Mouse (Mus musculus): ENCODE measurements around the gene Gucd1. TPM values are rescaled to one million over a fixed set of nuclear protein-coding genes. Genes with fewer than 3 reads are reported as not detected.

Gene Gucd1
- polyA plus RNA-seq, 1 experiment from 2014 or later = 31.9 TPM

DNA sequence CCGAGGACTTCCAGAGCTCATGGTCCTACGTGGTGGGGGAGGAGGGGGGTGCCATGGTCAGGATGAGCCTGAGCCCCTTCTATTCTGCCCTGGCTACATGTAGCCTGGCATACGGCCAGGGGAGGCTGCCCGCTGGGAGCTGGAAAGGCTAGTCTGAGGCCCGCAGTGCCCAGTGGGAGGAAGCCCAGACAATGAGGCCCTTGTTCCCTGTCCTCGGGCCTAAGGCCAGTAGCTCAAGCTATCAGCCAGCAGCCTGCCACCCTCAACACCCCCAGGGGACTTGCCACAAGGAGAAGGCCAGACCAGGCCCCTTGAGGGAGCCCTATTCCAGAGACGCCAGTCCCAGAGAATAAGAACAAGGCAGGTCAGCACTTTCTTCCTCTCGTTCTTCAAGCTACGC, 38.3 kb upstream of the Gucd1 start:
- H3K4me3 ChIP-seq = no peak overlapping the region
- H3K9me3 ChIP-seq = no peaks in the 10 kb centered on the region
- no peaks in the 10 kb centered on the region for H3K36me3 ChIP-seq (replicated peaks)
- no peak for DNase-seq (ENCODE audit: low spot score)
- peak overlapping the region; percentile 62 for H3K27ac ChIP-seq (replicated peaks)
- WGBS = 33% methylated on average over 9 of the region's 9 CpGs
- peaks cover 44% of the 10 kb centered on the region for H3K27me3 ChIP-seq (replicated peaks; ENCODE audit: low read depth, poor library complexity, severe bottlenecking)
- H3K4me1 ChIP-seq = peaks cover 59% of the 10 kb centered on the region

DNA sequence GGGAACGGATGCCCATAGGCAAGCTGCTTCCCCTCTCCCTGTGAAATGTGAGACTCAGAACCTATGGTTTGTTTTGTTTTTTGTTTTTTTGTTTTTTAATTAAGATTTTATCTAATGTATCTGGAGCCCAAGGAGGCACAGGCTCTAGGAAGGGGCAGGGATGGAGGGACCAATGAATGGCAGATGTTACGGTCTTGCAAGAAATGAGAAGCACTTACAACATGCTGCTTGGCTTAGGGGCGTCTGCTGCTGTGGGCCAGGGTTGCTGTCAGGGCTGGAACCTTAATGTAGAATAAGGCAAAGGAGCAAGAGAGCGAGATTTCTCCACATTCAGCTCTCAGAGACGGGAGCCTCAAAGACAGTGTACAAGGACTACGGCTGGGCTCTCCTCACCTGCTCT, 37.8 kb upstream of the Gucd1 start:
- WGBS = 62% methylated on average over 6 of the region's 6 CpGs
- peaks cover 40% of the 10 kb centered on the region for H3K27me3 ChIP-seq (replicated peaks; ENCODE audit: low read depth, poor library complexity, severe bottlenecking)
- H3K27ac ChIP-seq (replicated peaks) = peak overlapping the region; percentile 62; the same call in 1 of the 2 replicates
- H3K4me3 ChIP-seq = no peak overlapping the region
- H3K9me3 ChIP-seq = no peaks in the 10 kb centered on the region
- peaks cover 55% of the 10 kb centered on the region for H3K4me1 ChIP-seq
- H3K36me3 ChIP-seq (replicated peaks) = no peaks in the 10 kb centered on the region
- DNase-seq (ENCODE audit: low spot score) = no peak

DNA sequence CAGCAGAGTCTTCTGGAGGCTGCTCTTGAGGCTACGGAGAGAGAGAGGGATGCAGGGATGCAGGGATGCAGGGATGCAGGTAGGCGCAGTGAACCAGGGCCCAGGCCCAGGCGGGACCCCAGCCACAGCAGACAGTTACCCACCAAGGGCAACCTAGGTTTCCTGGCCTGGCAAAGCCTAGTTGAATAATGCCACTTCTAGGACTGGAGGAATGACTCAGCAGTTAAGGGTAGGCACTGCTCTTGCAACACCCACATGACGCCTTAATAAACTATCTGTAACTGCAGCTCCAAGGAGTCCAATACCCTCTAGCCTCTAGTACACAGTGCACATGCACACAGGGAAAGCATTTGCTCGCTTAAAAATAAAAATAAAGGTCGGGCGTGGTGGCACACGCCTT, 36.3 kb upstream of the Gucd1 start:
- Histone ChIP-seq H3K27ac (replicated peaks) (no peak overlapping the region), H3K4me1 (peaks cover 40% of the 10 kb centered on the region), H3K4me3 (no peak overlapping the region), H3K27me3 (replicated peaks; ENCODE audit: low read depth, poor library complexity, severe bottlenecking) (peaks cover 25% of the 10 kb centered on the region), H3K9me3 (no peaks in the 10 kb centered on the region), H3K36me3 (replicated peaks) (no peaks in the 10 kb centered on the region)
- no peak for DNase-seq (ENCODE audit: low spot score)
- WGBS = 88% methylated on average over 8 of the region's 8 CpGs

DNA sequence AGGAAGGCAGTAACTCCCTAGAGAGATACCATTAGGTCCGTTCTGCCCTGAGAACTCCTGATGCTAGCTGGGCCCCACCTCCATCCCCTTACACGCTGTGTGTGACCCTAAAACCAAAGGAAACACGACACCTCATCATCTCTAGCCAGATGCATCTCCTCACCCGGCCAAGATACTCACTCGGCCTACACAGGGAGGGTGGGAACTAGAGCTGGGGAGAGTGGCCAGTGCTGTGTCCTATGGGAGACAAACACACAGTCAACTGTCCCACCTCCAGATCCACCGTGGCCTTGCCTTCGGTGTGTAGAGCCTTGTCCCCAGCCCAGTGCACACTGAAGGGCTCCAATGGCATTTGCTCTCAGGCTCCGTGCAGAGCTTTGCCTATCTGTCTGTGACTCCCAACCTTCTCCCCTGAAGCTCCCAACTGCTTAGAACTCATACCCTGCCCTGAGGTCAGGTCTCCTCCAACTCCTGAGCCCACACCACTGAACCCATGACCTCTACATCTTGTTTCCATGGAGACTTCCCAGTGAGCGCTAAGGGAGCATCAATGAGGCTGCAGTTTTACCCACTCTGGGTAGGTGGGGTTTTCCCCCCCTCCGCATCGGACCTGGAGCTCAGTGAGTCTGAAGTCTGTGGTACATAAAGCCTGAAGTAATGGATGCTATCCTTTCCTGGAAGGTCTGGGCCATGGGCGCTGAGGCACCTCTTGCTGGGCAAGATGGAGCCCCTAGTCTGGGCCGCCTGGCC, 35.1 kb upstream of the Gucd1 start:
- peaks cover 29% of the 10 kb centered on the region for H3K4me1 ChIP-seq
- no peaks in the 10 kb centered on the region for H3K9me3 ChIP-seq
- no peak for DNase-seq (ENCODE audit: low spot score)
- H3K36me3 ChIP-seq (replicated peaks) = no peaks in the 10 kb centered on the region
- H3K27ac ChIP-seq (replicated peaks) = no peak overlapping the region
- 70% methylated on average over 13 of the region's 13 CpGs for WGBS
- no peak overlapping the region for H3K4me3 ChIP-seq
- peaks cover 13% of the 10 kb centered on the region for H3K27me3 ChIP-seq (replicated peaks; ENCODE audit: low read depth, poor library complexity, severe bottlenecking)

DNA sequence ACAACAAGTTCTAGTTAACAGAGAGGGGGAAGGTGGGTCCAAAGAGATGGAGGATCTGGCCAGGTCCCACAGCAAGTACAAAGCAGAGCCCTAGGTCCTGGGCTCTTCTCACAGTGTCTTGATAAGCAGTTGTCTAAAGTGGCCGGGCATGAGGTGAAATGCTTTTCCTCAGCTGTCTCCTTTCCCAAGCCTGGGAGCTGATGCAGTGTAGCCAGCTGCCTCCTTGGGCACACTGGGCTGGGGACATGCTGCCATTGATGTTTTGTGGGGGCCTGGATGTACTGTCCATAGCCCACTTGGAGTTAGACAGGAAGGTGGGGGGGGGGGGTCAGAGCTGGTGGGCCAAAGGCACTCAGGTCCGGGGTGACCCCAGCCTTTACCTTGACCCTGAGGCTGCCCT, 34.3 kb upstream of the Gucd1 start:
- Histone ChIP-seq H3K9me3 (no peaks in the 10 kb centered on the region), H3K27me3 (replicated peaks; ENCODE audit: low read depth, poor library complexity, severe bottlenecking) (peaks cover 5% of the 10 kb centered on the region; the same call in 1 of the 2 replicates), H3K4me3 (no peak overlapping the region), H3K36me3 (replicated peaks) (no peaks in the 10 kb centered on the region), H3K4me1 (peaks cover 26% of the 10 kb centered on the region), H3K27ac (replicated peaks) (0 out of 2 replicates have a peak overlapping the region, but pooled peaks have one; percentile 19)
- no peak for DNase-seq (ENCODE audit: low spot score)
- 86% methylated on average over 2 of the region's 2 CpGs for WGBS

DNA sequence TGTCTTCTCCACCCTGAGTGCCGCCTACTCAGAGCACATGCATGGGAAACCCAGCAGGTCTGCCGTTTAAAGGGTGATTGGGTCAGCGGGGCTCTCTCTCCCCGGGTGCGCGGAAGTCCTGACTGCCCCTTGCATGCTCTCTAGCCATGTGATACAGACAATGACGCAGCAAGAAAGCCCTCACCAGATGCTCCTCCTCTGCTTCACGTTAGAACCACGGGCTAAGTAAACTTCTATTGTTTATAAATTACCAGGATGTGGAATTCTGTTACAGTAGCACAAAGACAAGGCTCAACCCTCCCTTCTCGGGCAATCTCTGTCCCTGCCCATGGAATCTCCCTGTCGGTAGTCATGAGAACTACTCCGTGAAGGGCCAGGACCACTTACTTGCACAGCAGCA, 33.4 kb upstream of the Gucd1 start:
- no peak for DNase-seq (ENCODE audit: low spot score)
- 62% methylated on average over 12 of the region's 12 CpGs for WGBS

DNA sequence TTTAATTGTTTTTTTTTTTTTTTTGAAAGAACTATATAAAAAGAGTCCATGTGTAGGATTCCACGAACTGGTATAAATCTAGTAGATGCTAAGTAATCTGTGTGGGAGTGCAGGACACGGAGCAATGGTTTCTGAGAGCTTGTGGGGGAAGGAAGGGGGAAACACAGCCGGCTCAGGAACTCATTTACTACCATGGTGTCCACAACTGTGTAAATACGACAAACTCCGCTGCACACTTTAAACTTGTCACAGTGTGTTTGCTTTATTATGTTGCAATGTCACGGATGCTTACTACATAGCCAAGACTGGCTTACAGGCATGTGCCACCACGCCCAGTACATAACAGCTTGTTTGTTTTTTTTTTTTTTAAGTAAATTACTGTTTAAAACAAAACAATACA, 32.1 kb upstream of the Gucd1 start:
- Histone ChIP-seq H3K27me3 (replicated peaks; ENCODE audit: low read depth, poor library complexity, severe bottlenecking) (no peaks in the 10 kb centered on the region), H3K4me3 (no peak overlapping the region), H3K36me3 (replicated peaks) (no peaks in the 10 kb centered on the region), H3K9me3 (peaks cover 8% of the 10 kb centered on the region; the same call in 1 of the 2 replicates), H3K4me1 (peaks cover 13% of the 10 kb centered on the region; the same call in 1 of the 2 replicates), H3K27ac (replicated peaks) (no peak overlapping the region)
- no peak for DNase-seq (ENCODE audit: low spot score)
- 86% methylated on average over 7 of the region's 7 CpGs for WGBS

More for the DNA sequence above, 33.4 kb upstream of the Gucd1 start:
- Histone ChIP-seq H3K9me3 (no peaks in the 10 kb centered on the region), H3K36me3 (replicated peaks) (no peaks in the 10 kb centered on the region), H3K4me1 (peaks cover 20% of the 10 kb centered on the region), H3K27me3 (replicated peaks; ENCODE audit: low read depth, poor library complexity, severe bottlenecking) (no peaks in the 10 kb centered on the region), H3K4me3 (no peak overlapping the region), H3K27ac (replicated peaks) (no peak overlapping the region)

DNA sequence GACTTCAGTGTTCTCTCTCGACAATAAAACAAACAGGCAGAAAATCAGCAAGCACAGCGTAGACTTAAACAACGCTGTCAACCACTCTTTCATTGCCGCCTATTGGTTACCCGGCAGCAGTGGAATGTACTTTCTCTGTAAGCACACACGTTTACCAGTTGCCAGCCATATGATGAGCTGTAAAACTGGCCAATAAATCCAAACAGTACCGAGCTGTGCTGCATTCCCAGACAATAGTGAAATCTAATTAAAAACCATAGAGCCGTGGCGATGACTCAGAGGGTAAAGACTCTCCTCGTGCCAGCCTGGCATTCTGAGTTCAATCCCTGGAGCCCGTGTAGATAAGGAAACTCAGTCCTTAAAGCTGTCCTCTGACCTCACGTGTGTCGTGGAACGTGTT, 30.7 kb upstream of the Gucd1 start:
- no peak for DNase-seq (ENCODE audit: low spot score)
- Histone ChIP-seq H3K4me3 (no peak overlapping the region), H3K27ac (replicated peaks) (no peak overlapping the region), H3K27me3 (replicated peaks; ENCODE audit: low read depth, poor library complexity, severe bottlenecking) (no peaks in the 10 kb centered on the region), H3K36me3 (replicated peaks) (no peaks in the 10 kb centered on the region), H3K4me1 (peaks cover 13% of the 10 kb centered on the region; the same call in 1 of the 2 replicates), H3K9me3 (peaks cover 11% of the 10 kb centered on the region; the same call in 1 of the 2 replicates)
- 84% methylated on average over 14 of the region's 14 CpGs for WGBS

DNA sequence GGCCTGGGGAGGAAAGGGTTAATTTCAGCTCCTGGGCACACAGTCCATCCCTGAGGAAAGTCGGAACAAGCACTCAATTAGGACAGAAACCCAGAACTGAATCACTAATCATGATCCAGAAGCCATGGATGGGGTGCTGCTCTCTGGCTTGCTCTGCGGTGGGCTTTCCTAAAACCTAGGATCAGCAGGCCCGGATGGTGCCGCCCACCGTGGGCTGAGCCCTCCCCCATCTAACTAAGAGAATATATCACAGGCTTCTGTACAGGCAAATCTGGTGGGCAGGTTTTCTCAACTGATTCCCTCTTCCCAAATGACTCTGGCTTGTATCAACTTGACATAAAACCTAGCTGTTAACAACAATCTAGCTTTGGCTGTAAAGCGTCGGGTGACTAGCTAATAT, 30.1 kb upstream of the Gucd1 start:
- 78% methylated on average over 7 of the region's 7 CpGs for WGBS
- Histone ChIP-seq H3K4me3 (no peak overlapping the region), H3K27ac (replicated peaks) (no peak overlapping the region), H3K27me3 (replicated peaks; ENCODE audit: low read depth, poor library complexity, severe bottlenecking) (no peaks in the 10 kb centered on the region), H3K4me1 (peaks cover 8% of the 10 kb centered on the region; the same call in 1 of the 2 replicates), H3K9me3 (peaks cover 11% of the 10 kb centered on the region; the same call in 1 of the 2 replicates), H3K36me3 (replicated peaks) (no peaks in the 10 kb centered on the region)
- DNase-seq (ENCODE audit: low spot score) = no peak

DNA sequence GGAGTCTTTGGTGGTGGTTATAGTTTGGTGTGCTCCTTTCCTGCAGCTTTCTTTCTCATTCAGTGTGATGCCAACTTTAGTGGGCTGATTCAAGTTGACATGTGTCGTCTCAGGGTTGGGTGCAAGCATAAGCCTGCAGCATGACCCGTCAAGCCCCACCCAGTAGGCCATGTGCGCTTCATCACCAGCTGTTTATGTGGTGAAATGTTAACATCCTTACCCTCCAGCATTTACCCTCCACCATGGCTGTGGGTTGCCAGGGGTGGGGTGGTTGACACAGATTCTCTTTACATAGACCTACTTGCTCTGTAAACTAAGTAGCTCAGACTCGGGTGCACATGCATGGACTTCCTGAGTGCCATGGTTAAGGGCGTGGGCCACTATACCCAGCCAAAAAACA, 18.4 kb upstream of the Gucd1 start:
- no peak for DNase-seq (ENCODE audit: low spot score)
- 91% methylated on average over 5 of the region's 5 CpGs for WGBS
- Histone ChIP-seq H3K27ac (replicated peaks) (no peak overlapping the region), H3K9me3 (no peaks in the 10 kb centered on the region), H3K36me3 (replicated peaks) (peaks cover 59% of the 10 kb centered on the region), H3K4me1 (no peaks in the 10 kb centered on the region), H3K27me3 (replicated peaks; ENCODE audit: low read depth, poor library complexity, severe bottlenecking) (no peaks in the 10 kb centered on the region), H3K4me3 (no peak overlapping the region)

DNA sequence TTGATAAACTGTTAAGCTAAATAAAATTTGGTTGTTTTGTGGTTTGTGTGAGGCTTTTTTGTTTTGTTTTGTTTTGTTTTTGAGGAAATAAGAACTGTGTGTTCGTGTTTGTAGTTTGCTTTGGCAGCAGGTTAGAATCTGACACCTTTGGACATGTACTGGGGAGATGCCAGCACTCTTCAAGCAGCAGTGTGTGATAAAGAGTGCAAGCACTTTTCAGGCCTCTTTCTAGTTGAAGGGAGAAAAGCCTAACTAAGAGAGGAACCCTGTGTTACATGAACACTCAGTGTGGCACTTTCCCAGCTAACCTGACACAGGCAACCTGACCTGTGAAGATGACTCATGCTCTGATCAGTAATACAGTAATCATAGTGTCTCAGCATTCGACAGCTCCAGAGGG, 17.7 kb upstream of the Gucd1 start:
- no peak overlapping the region for H3K4me3 ChIP-seq
- no peak overlapping the region for H3K27ac ChIP-seq (replicated peaks)
- no peaks in the 10 kb centered on the region for H3K9me3 ChIP-seq
- no peaks in the 10 kb centered on the region for H3K4me1 ChIP-seq
- H3K36me3 ChIP-seq (replicated peaks) = peaks cover 66% of the 10 kb centered on the region
- no peak for DNase-seq (ENCODE audit: low spot score)
- 92% methylated on average over 2 of the region's 2 CpGs for WGBS
- no peaks in the 10 kb centered on the region for H3K27me3 ChIP-seq (replicated peaks; ENCODE audit: low read depth, poor library complexity, severe bottlenecking)

DNA sequence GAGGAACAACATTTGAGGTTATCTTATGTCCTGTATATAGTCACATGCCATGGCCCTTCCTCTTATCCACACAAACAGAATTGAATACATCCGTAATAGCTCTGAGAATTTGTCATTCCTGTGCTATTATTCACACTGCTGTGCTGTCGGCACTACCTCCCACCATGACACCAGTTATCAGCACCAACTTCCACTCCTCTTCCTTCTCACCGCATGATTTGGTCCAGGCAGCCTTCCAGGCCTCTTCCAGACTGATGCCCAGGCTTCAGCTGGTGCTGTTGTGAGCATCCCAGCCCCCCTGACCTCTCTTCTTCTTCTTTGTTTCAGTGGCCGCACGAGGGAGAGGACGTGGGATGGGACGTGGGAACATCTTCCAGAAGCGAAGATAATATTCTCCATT, 17.2 kb upstream of the Gucd1 start:
- Histone ChIP-seq H3K4me3 (no peak overlapping the region), H3K27me3 (replicated peaks; ENCODE audit: low read depth, poor library complexity, severe bottlenecking) (no peaks in the 10 kb centered on the region), H3K27ac (replicated peaks) (no peak overlapping the region), H3K36me3 (replicated peaks) (peaks cover 71% of the 10 kb centered on the region), H3K4me1 (no peaks in the 10 kb centered on the region), H3K9me3 (no peaks in the 10 kb centered on the region)
- 94% methylated on average over 8 of the region's 8 CpGs for WGBS
- DNase-seq (ENCODE audit: low spot score) = no peak

DNA sequence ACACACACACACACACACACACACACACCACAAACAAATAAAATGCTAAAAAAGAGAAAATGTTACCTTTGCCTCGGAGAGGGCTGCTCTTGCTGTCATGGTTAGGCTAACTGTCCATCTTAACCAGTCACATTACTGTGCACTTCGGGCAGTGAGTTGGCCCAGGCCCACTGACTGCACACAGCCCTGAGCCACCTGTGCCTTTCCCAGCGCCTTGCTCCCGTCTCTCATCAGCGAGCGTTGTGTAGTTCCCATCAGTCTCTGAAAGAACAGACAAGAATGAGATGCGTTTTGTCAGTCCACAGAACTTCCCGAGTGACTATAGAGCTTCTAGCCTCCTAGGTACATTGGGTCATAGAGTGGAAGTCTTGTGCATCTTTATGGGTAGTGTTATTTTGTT, 16.4 kb upstream of the Gucd1 start:
- Histone ChIP-seq H3K4me3 (no peak overlapping the region), H3K9me3 (no peaks in the 10 kb centered on the region), H3K36me3 (replicated peaks) (peaks cover 76% of the 10 kb centered on the region), H3K27me3 (replicated peaks; ENCODE audit: low read depth, poor library complexity, severe bottlenecking) (no peaks in the 10 kb centered on the region), H3K4me1 (no peaks in the 10 kb centered on the region), H3K27ac (replicated peaks) (no peak overlapping the region)
- WGBS = 95% methylated on average over 8 of the region's 8 CpGs
- no peak for DNase-seq (ENCODE audit: low spot score)
